Mouse (Mus musculus) E14TG2a.4 (cell line): ENCODE data around the gene Hadha.

ENCODE experiments used
- CTCF ChIP-seq: conservative IDR thresholded peaks from 2 replicates; pipeline ENCODE4 v1.5.1; 2014; ENCODE audit warnings: low read length
- NANOG ChIP-seq: IDR thresholded peaks from 2 replicates; pipeline ENCODE4 v1.6.1; 2014; ENCODE audit warnings: borderline replicate concordance, low read length, mixed read lengths
- POU5F1 ChIP-seq: IDR thresholded peaks from 2 replicates; pipeline ENCODE4 v1.6.1; 2014; ENCODE audit warnings: low read length, borderline replicate concordance

GRCm38 (mm10) chr5:30111771-30112170 is 43.2 kb downstream of the Hadha start:
- no peak; the same call in 1 of the 2 replicates for TF ChIP-seq CTCF
- no peak for TF ChIP-seq POU5F1
- TF ChIP-seq NANOG: no peak
